Mouse (Mus musculus) fibroblast of lung, adult 2 months (primary cell): ENCODE results near the gene Vmn1r208.
"Not testable (repeated sequence)": the region's sequence is repeated elsewhere in the genome, so short reads cannot be mapped to it uniquely, and the experiment has no call there.

ENCODE experiments used
- DNase-seq: peaks from one replicate; pipeline ENCODE4 v3.0.0-alpha.2; 2011; ENCODE audit warnings: low read depth

Gene Vmn1r208

GRCm38 (mm10) chr13:22777300-22777699, at the start of gene Vmn1r208:
Gene Vmn1r208, minus strand, starts transcription at chr13:22777400.
- not testable (repeated sequence) for DNase-seq

- not testable (repeated sequence) for DNase-seq
Measured at GRCm38 (mm10) chr13:22821601-22822000, 44.4 kb upstream of the Vmn1r208 start.

- DNase-seq, result not testable (repeated sequence)
Measured at GRCm38 (mm10) chr13:22809582-22809981, 32.4 kb upstream of the Vmn1r208 start, which contains the start of gene Vmn1r209. Gene Vmn1r209, minus strand, starts transcription at chr13:22809682.

GRCm38 (mm10) chr13:22788096-22788495, 10.9 kb upstream of the Vmn1r208 start:
- not testable (repeated sequence) for DNase-seq

GRCm38 (mm10) chr13:22784159-22784558, 7.0 kb upstream of the Vmn1r208 start:
- DNase-seq, result not testable (repeated sequence)

GRCm38 (mm10) chr13:22771592-22771991, 5.6 kb downstream of the Vmn1r208 start:
- DNase-seq, result not testable (repeated sequence)

GRCm38 (mm10) chr13:22747524-22747923, 29.7 kb downstream of the Vmn1r208 start:
- DNase-seq, result no peak

- DNase-seq, result not testable (repeated sequence)
Measured at GRCm38 (mm10) chr13:22729529-22729928, 47.7 kb downstream of the Vmn1r208 start, which contains the start of gene Vmn1r207-ps. Gene Vmn1r207-ps, minus strand, starts transcription at chr13:22729629.
